Mouse (Mus musculus): ENCODE measurements around the gene Gm4737. TPM values are rescaled to one million over a fixed set of nuclear protein-coding genes. Genes with fewer than 3 reads are reported as not detected.
A peak's percentile ranks its signal among the peaks of the same experiment; 100 is the strongest.
"Not testable (repeated sequence)": the region's sequence is repeated elsewhere in the genome, so short reads cannot be mapped to it uniquely, and the experiment has no call there.

Gene Gm4737
- total RNA-seq (2021): 10 to 100 TPM; 11.0 to 13.2 TPM

DNA sequence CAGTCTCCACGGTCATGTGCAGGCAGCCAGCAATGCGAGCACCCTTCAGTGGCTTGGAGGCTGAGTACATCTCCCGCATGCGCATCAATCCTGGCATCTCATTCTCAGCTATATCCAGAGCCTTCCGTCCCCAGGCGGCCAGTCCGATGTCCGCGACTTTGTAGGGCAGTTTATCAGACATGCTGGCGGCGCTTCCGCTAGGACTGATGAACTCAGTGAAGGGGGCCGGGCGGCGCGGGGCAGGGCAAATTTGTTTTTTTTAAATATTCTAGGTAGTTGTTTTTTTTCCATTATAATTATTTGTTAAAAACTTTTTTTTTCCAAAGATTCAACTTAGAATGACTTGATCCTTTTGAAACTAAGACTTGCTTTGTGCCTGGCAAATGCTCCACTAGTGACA, at the start of gene Gm4737:
Gene Gm4737, minus strand, starts transcription at position 246 of the 400 bp plus-strand sequence.
- DNase-seq (ENCODE audit: extremely low spot score in 1 of 2, low spot score in 2 of 2); intact Hi-C loops (cut with DNase I): not testable (repeated sequence)

DNA sequence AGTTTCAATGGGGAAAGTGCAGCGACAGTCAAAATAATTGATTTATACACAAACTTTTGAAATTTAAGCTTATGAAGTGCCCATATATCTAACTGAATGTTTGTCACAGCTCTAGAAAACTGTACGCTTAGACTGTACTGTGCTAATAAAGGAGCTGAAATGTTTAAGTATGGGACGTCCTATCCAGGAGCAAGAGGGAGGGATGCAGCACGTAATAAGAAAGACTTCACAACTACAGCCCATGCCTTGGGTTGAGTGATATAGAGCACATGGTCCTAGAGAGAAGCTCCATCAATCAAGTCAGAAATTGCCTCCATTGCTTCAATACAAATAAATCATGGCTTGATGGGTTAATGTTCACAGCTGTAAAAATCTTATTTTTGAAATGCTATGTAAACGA, 40.9 kb upstream of the Gm4737 start:
- DNase-seq (ENCODE audit: extremely low spot score in 1 of 2, low spot score in 2 of 2): no peak
- intact Hi-C loops (cut with DNase I): no loop called here

DNA sequence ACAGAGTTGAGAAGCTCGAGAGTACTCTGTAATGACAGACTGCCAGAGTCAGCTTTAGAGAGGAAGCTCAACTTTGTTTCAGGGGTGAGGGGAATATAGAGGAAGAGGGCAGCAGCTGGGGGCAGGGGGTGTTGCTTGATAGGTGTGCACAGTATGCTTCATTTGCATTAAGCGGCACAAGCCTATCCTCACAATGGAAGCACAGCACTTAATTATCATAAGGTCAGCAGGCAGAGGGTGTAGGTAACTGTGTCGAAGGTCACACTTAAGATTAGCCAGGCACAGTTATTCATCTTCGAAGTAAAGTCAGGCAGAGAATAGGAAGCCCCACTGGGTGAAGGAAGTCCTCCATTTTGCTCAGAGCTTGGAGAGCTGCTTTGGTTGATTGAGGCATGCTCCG, 28.2 kb upstream of the Gm4737 start:
- intact Hi-C loops (cut with DNase I): no loop called here
- DNase-seq (ENCODE audit: extremely low spot score in 1 of 2, low spot score in 2 of 2): no peak

DNA sequence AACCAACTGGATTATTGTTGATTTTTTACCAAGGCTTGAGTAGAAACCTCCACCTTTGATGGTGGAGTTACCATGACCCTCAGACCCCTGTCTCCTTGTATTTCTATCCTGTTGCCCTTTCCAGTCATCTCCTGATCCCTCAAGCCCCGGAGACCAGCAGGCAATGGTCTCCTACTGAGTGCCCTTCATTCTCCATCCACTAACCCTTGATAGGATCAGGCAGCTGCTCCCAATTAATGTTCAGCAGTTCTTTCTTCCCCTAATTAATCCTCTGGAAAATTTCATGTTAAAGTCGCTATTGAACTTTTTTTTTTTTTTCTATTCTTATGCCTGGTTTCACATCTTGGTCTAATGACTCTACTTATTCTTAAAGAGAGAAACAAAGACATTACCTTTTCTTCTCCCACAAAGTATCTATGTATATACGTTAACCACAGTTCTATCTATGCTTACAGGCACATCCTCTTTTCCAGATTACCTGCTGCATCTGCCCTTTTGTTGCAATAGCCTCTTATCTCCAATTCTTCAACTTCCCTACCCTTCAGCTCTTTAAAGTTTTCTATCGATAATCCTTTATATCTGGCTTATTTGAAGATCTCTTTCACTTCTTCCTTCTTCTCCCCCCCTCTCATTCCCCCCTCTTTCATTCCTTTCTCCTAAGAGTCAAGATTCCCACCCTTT, 23.4 kb upstream of the Gm4737 start:
- DNase-seq (ENCODE audit: extremely low spot score in 1 of 2, low spot score in 2 of 2): no peak
- intact Hi-C loops (cut with DNase I): no loop called here

DNA sequence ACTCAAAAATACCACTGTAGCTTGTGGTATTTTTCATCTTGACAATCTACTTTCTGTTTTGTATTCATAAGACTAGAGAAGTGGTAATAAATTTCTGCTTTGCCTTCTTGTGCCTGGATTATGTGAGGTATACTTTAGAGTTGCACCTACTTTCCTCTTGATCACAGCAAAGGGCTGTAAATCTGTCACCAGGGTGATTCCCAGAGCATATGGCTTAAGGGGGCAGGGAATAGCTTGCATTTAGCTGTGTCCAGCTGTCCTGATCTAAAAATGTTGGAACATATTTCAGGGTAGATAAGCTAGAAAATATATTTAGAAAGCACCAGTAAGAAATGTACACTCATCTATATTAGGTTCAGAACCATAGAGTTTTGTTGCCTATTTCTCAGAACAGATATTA, 18.2 kb upstream of the Gm4737 start:
- DNase-seq (ENCODE audit: extremely low spot score in 1 of 2, low spot score in 2 of 2): peak in 1 of 2 experiments; percentile 7
- intact Hi-C loops (cut with DNase I): no loop called here

DNA sequence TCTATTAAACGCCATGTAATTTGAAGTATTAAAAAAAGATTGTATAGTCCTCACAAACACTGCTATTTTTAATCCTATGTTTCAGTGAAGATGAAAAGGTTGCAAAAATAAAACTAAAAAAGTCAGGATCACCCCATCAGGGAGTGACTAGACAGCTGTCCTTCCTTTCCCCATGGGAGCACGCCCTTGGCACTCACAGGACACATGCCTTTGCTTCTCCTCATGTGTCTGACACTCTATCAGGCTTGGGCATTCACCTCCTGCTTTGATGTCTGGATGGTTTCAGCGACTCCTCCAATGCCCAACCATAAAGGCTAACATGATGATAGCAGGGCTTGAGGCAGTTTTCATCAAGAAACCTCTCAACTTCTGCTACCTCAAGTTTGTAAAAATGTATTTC, 12.1 kb upstream of the Gm4737 start:
- DNase-seq (ENCODE audit: extremely low spot score in 1 of 2, low spot score in 2 of 2): no peak

DNA sequence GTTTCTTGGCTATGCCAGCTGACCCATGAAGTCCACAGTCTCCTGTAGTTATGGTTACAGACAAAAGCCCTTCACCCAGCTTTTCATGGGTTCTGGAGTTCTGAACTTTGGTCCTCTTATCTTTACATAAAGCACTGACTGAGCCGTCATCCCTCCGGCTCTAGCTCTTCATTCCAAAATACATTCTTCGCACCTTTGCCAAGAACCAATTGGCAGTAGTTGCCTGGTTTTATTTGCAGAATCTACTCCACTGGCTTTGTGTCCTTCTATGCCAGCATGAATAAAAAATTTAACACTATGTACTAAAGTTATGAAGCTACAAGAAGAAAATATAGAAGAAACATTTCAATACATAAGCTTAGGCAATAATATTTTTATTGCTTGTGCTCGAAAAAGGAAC, 10.4 kb upstream of the Gm4737 start:
- intact Hi-C loops (cut with DNase I): no loop called here
- DNase-seq (ENCODE audit: extremely low spot score in 1 of 2, low spot score in 2 of 2): no peak

More for the DNA sequence above, 12.1 kb upstream of the Gm4737 start:
- intact Hi-C loops (cut with DNase I): no loop called here

DNA sequence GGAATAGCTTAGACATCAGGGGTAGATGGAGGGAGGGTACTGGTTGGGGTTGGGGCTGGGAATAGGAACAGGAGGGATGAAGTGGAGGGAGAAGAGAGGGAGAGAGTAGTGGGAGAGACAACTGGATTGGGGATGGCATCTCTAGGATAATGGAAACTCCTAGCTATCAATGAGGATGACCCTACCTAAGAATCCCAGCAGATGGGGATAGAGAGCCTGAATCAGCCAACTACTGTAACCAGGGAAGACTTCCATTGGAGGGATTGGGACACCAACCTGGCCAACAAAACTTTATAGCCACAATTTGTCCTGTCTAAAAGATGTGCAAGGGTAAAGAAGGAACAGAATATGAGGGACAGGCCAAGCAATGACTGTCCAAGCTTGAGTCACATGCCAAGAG, 3.7 kb downstream of the Gm4737 start:
- DNase-seq (ENCODE audit: extremely low spot score in 1 of 2, low spot score in 2 of 2): no peak
- intact Hi-C loops (cut with DNase I): no loop called here

DNA sequence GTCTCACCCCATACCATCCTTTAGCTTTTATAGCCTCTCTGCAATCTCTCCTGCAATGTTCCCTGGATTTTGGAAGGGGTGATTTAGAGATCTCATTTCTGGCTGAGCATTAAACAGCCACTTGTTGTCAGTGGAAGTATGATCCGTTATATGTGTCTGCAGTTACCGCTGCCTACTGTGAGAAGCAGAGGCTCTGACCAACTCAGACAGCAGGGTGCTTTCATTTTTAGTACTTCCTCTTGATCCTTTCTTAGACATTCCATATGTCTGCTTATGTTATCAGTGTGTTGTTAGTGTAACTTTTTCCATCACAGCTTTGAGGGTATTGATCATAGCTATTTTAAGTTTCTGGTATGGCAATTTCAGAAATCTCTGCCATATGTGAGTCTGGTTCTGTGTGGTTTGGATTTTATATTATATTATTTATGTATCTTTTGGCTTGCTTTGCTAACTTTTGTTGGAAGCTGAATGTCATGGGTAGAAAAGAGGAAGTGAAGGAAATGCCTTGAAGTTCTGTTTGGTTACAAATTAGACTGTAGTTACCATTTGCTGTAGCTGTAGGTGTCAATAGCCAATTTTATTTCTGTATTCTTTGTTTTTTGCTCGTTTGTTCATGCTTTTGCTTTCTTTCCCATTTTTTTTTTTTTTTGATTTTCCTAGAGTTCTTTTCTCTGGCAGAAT, 6.1 kb downstream of the Gm4737 start:
- intact Hi-C loops (cut with DNase I): no loop called here
- DNase-seq (ENCODE audit: extremely low spot score in 1 of 2, low spot score in 2 of 2): peak in 1 of 2 experiments; percentile 8

DNA sequence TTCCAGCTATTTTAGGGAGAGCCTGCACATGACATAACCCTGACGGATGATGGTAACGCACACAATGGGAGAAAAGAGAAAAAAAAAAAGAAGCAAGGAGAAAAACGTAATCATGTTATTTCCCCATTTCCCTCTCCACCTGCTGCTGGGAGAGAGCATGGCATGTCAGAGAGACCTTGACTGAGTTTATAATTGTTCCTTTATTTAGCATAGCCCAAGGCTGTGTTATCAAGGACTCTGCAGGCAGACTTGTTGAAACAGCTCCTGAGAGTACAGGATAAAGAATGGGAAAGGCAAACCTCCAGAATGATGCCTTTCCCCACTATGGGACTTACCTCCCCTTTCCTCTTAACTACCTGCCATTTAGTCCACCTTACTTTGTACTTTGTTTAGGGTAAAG, 7.9 kb downstream of the Gm4737 start:
- intact Hi-C loops (cut with DNase I): no loop called here
- DNase-seq (ENCODE audit: extremely low spot score in 1 of 2, low spot score in 2 of 2): no peak

DNA sequence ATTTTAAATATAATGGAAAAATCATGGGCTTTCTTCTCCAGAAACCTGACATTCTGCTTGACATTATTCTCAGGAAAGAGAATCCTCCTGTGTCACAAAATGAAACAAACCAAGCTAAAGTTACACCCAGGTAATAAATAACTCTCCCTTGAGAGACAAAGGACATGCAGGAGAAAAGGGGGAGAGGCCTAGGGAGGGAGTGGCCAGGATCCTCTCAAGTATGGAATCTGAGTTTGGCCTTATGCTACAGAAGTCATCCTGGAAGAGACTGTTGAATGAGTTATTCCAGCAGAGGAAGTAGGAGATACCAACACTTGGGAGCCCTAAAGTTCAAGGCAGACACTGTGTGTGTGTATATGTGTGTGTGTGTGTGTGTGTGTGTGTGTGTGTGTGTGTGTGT, 32.6 kb downstream of the Gm4737 start:
- DNase-seq (ENCODE audit: extremely low spot score in 1 of 2, low spot score in 2 of 2): no peak
- intact Hi-C loops (cut with DNase I): loop anchor here (10.0 kb wide), 1 partner anchor 263 kb away; no protein-coding TSS in a partner anchor

DNA sequence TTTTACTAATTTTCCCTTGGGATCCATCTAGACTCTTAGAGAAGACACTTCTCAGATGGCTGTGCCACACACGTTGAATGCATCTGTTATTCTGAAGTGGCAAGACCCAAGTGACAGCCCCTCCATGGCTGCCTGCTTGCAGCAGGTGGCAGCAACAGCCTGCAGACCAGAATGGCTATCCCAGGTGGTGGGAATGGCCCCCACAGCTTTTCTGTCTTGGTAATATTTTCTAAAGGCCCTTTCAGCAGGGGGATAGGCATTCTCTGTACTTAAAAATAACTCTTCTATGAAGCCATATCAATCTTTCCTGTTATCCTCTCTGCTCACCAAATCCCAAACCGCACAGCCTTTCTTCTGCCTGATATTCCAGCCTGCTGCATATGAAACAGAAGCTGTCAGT, 33.5 kb downstream of the Gm4737 start:
- intact Hi-C loops (cut with DNase I): loop anchor here (10.0 kb wide), 1 partner anchor 263 kb away; no protein-coding TSS in a partner anchor
- DNase-seq (ENCODE audit: extremely low spot score in 1 of 2, low spot score in 2 of 2): peak; percentile 35 to 54

DNA sequence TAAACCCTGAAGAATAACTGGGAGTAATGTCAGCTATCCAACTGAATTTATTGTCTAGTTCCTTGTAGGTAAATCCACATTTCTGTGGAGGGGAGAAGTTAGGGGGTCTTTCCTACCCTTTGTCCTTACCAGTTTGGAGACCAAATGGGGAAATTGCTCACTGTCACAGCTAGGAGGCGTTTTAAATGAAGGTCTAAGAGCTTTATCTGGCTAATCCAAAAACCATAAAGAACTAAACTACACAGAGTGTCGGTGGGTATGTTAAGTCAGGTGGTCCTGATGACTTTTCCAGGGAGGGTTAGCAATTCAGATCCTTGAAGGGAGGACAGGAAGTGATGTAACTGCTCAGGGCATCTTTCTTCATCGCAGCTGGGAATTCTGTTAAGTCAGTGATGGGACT, 34.3 kb downstream of the Gm4737 start:
- intact Hi-C loops (cut with DNase I): loop anchor here (10.0 kb wide), 1 partner anchor 264 kb away; no protein-coding TSS in a partner anchor
- DNase-seq (ENCODE audit: extremely low spot score in 1 of 2, low spot score in 2 of 2): no peak

DNA sequence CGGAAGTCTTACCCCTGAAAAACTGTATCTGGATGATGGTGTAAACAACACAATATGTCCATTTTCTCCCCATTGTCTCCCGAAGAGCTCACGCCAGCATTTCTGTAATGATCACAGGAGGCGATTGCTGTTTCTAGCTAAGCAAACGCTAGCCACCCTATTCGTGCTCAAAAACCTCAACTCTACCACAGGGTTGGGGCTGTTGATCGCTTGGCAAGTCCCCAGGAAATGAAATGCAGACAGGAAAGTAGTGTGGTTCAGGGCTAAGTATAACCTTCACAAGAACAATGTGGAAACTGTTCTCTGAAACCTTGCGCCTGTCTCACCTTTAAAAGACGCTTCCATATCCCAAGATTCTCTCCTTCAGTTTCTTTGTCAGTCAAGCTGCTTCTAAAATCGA, 34.9 kb downstream of the Gm4737 start, which contains the start of gene Cd96:
Gene Cd96, minus strand, starts transcription at position 232 of the 400 bp plus-strand sequence.
- no peak for DNase-seq (ENCODE audit: extremely low spot score in 1 of 2, low spot score in 2 of 2)
- intact Hi-C loops (cut with DNase I): loop anchor here (10.0 kb wide), 1 partner anchor 265 kb away; no protein-coding TSS in a partner anchor

DNA sequence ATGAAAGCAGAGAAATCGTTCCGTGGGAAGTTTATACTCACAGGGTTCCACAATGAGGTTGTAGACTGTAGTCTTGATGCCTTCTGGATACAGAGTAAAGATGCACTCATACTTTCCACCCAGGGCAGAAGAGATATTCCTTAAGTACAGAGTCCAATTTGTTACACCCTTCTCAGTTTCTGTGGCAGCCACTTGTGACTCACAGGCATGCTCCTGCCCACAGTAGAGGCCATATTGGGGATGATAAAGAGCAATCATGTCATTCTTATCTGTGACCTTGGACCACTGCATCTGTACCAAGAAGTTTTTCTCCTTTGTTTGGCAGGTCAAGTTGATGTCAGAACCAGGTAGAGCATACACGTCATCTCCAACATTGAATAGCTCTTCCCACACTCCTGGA, 37.2 kb downstream of the Gm4737 start:
- no peak for DNase-seq (ENCODE audit: extremely low spot score in 1 of 2, low spot score in 2 of 2)
- intact Hi-C loops (cut with DNase I): no loop called here

DNA sequence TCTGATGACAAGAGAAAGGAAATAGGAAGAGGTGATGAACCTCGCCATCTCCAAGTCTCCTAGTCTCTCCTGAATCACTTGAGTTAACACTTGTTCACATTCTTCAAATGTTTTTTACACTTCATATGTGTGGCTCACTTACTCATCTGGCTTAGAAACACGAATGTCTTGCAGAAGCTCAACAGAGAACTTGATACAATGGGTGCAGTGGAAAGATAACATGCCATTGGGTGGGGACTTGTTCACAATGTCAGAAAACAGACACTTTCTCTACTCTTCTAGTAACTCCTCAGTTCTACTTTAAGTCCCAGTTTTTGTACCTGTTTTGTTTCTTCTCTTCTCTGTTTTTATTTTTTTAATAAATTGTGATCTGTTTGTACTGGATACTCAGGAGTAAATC, 40.1 kb downstream of the Gm4737 start:
- no peak for DNase-seq (ENCODE audit: extremely low spot score in 1 of 2, low spot score in 2 of 2)
- intact Hi-C loops (cut with DNase I): no loop called here

DNA sequence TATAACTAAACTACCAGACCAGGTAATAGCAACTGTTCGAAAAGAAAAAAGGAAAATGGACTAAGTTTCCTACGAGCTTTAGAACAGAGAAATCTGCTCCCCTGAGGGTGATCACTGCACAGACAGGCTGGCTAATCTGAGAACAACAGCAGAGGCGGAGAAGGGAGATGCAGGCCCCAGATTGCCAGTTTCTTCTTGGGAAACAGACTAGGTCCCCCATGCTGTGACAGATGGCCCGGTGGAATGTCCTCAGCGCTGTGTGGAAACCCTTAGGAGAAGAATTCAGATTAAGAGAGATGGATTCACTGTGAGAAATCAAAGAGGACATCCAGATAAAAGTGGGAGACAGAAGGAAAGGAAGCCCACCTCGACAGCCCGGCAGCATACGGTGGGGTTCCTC, 45.3 kb downstream of the Gm4737 start:
- intact Hi-C loops (cut with DNase I): no loop called here
- DNase-seq (ENCODE audit: extremely low spot score in 1 of 2, low spot score in 2 of 2): peak in 1 of 2 experiments; percentile 6

DNA sequence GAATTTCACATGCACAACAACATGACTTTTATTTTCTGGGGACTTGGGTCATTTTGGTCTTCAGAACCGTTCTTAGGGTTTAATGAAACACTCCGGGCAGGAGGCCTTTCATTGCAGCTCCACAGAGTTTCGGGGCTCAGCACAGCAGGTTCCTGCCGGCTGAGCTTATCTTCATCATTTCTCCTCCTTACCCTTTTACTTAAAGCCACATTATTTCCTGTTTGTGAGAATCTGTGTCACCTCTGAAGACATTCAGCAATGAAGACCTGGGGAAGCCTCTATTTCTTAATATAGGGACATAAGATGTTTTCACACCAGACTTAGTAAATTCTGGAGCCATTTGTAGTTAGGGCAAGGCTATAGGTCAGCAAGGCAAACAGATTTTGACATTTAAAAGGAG, 47.4 kb downstream of the Gm4737 start:
- DNase-seq (ENCODE audit: extremely low spot score in 1 of 2, low spot score in 2 of 2): no peak
- intact Hi-C loops (cut with DNase I): no loop called here

DNA sequence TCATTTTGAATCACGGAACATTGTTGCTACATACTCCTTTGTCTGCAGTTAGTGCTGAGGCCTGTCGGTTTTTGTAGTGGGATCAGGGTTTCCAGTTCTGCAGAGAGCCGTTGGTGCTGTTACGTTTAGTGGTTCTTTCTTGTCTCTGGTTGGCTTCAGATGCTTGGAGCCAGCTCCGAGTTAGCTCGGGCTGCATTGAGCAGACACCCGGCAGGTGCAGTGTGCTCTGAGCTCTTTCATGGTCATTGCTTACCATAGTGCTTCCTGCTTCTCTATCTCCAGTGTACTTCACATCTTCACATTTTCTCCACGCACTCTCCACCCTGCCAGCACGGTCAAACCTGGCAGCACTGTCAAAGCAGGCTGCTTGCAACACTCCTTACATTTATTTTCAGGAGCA, 50.4 kb downstream of the Gm4737 start:
- no peak for DNase-seq (ENCODE audit: extremely low spot score in 1 of 2, low spot score in 2 of 2)
- intact Hi-C loops (cut with DNase I): no loop called here

All from left cerebral cortex, postnatal 10 days (tissue).